Mouse (Mus musculus) small intestine, adult 2 months (tissue): ENCODE results near the gene Sik1.

Experiments
- CTCF ChIP-seq: fragments of 200-500 bp; IDR thresholded peaks from 2 replicates; pipeline ENCODE4 v1.5.1; 2012; ENCODE audit warnings: low read depth, mild to moderate bottlenecking, control low read depth, inconsistent platforms, low read length, moderate library complexity, mixed read lengths; ENCODE audit not compliant: insufficient replicate concordance, insufficient read length; ENCODE audit errors: extremely low read depth
- POLR2A ChIP-seq: fragments of 200-500 bp; IDR thresholded peaks from 2 replicates; pipeline ENCODE4 v1.6.1; 2012; ENCODE audit warnings: low read depth, mild to moderate bottlenecking, control low read depth, inconsistent platforms, low read length, moderate library complexity

DNA sequence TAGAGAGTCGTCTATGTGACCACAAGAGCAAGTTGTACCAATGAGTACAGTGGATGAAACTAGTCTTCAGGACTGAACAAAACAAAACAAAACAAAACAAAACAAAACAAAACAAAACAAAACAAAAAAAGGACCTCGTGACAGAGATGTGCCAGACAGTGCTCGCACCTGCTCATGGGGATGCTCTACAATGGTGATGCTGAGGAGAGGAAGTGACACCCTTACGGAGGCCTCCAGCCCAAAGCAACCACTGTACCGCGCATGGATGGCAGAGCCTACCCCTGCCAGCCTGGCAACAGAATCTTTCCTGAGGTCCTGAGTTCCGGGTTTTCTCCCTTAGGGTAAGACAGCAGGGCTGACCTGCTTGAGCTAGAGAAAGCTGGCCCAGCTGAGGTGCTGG lies 46.5 kb downstream of the Sik1 start:
- TF ChIP-seq POLR2A (no peak), CTCF (no peak)
